Mouse (Mus musculus): ENCODE results near the gene Ppp1r15a.
A peak's percentile ranks its signal among the peaks of the same experiment; 100 is the strongest.
"Not testable (repeated sequence)": the region's sequence is repeated elsewhere in the genome, so short reads cannot be mapped to it uniquely, and the experiment has no call there.

Ppp1r15a gene

DNA sequence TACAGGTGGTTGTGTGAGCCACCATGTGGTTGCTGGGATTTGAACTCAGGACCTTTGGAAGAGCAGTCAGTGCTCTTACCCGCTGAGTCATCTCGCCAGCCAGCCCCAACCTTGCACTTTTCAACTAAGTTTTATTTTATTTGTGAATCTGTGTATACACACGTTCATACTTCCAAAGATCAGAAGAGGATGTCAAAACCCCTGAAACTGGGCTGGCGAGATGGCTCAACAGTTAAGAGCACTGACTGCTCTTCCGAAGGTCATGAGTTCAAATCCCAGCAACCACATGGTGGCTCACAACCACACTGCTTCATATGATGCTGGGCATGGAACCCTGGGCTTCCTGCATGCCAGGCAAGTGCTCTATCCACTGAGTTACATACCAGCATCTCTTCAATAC is 41.1 kb downstream of the Ppp1r15a start:
- not testable (repeated sequence) for DNase-seq (ENCODE audit: low read depth, low spot score)

DNA sequence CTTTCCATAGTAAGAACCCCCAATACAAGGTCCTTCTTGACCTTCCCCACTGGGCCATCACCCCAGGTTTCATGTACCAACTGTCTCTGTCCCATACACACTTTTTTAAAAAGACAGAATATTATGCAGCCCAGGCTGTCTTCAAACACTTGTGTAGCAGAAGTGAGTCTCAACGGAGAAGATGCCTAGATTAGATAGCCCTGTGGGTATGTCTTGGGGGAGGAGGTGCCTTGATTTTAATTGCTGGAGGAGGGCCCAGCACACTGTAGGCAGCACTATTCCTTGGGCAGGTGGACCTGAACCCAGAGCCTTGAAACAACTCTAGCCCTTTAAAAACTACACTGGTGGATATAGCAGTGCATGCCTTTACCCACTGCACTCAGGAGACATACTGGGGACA is 43.9 kb downstream of the Ppp1r15a start:
- DNase-seq (ENCODE audit: low read depth, low spot score) = no peak

DNA sequence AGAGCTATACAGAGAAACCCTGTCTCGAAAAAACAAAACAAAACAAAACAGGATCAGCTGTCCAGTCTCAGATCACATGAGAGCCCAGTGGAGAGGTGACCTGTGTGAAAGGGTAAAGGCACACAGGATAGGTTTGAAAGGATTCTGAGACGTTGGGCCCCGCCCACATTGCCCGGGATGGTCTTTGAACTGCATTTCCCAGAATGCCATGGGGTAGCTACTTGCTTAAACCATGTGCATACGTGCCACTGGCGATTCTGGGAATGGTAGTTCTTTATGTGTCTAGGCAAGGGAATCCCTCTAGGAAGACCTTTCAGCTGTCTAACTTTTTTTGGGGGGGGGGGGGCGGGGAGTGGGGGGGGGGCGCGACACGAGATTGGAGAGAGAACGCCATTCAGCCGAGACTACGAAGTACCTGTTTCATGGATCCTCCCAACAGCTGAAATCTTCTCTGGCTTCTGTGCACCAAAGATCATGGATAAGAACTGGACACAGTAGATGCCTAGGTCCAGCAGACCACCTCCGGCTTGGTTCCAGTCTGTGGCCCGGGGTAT is 44.6 kb downstream of the Ppp1r15a start, which contains the start of gene Tulp2:
Gene Tulp2, plus strand, starts transcription at position 504 of the 554 bp plus-strand sequence.
- peak; percentile 73 for DNase-seq (ENCODE audit: low read depth, low spot score)

DNA sequence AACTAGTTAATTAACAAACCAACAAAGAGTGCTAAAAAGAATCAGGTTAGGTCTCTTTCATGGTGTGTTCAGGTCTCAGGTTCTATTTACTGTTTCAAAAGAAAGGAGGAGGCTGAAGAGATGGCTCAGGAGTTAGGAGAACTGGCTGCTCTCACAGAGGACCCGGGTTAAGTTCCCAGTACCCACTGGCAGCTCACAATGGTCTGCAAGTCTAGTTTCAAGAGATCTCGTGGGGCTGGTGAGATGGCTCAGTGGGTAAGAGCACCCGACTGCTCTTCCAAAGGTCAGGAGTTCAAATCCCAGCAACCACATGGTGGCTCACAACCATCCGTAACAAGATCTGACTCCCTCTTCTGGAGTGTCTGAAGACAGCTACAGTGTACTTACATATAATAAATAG is 45.8 kb downstream of the Ppp1r15a start:
- DNase-seq (ENCODE audit: low read depth, low spot score) = not testable (repeated sequence)

DNA sequence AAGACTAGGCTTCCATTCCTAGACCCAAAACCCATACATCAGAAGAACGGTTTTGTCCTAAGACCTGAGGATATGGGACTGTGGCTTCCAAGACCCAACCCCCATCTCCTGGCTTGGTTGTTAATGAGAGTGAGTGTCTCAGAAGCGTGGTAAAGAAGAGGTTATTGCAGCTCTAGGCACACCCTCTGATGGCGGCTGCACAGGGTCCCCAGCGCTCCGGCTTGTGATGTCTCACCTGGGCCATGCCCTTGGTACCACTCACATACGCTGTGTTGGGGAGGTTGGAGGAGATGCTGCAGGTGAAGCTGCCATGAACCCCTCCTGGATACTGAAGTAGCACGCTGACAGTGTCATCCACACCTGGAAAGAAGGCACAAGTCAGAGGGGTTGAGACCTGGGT is 47.3 kb downstream of the Ppp1r15a start:
- no peak for DNase-seq (ENCODE audit: low read depth, low spot score)

DNA sequence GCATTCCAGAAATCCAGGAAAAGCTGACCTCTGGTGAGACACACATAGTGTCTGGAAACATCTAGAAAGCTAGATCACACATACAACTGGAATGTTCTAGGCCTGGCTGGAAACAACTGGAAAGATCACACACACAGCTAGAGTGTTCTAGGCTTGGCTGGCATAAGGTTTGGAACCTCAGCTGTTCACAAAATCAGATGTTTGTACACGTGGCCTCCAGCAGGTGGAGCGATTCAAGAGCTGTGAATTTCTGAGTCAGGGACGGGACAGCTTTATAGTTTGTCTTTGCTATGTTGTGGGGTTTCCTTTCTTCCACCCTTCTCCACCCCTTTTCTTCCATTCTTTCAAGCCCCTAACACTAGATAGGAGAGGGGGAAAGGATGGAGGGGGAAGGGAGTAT is 49.1 kb downstream of the Ppp1r15a start:
- peak; percentile 81 for DNase-seq (ENCODE audit: low read depth, low spot score)

DNA sequence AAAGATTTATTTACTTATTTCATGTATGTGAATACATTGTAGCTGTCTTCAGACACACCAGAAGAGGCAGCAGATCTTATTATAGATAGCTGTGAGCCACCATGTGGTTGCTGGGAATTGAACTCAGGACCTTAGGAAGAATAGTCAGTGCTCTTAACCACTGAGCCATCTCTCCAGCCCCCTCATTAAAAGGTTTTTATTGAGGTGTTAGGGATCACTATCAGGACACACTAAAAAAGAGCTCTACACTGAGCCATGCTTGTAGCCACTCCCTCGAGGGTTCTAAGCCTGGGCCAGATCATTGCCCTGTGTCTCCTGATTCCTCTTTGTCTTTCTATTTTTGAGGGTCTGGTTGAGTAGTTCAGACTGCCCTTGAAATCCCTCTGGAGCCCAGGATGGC is 49.6 kb downstream of the Ppp1r15a start:
- DNase-seq (ENCODE audit: low read depth, low spot score) = no peak

DNA sequence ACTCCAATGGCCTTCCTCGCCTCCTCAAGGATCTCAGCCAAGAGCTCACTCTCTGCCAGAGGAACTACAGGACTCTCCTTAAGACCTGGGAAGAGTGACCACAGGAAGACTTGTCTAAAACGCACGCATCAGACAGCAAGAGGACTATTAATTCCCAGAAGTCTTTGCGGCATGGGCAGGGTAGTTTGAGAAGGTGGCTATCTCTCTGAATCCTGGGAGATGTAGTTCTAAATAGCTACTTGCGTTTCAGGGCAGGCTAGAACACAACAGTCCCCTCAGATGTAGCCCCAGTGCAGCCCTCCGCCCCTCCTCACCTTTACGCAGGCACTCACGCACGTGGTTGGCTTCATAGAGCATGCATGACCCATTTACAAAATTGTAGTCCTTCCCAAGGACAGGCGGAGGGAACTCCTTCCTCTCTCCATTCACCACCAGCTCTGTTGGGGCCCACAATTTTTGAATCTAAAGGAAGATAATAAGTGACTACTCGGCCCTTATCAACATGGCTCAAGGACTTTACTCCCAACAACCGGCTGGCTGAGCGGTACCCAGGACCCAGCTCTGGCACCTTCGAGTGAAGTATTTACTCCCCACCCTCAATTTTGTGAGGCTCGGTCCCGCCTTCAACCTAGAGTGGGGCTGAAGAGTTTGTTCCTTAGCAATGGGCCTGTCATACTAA is 50.6 kb downstream of the Ppp1r15a start:
- no peak for DNase-seq (ENCODE audit: low read depth, low spot score)
